Mouse (Mus musculus) layer of hippocampus, postnatal 10 days (tissue): ENCODE data around the gene Olfr71. TPM values are rescaled to one million over a fixed set of nuclear protein-coding genes. Genes with fewer than 3 reads are reported as not detected.

Experiments
- DNase-seq, 2 experiments: peaks; one replicate each; pipeline ENCODE4 v3.0.0; 2021; ENCODE audit warnings: low spot score in 2 of 2
- total RNA-seq, 2 experiments: library from RNA; stranded (reverse); gene quantifications; 2 replicates each; pipeline ENCODE4 v1.2.3; 2021

Gene Olfr71
- total RNA-seq, 2 experiments from 2014 or later = not detected

DNA sequence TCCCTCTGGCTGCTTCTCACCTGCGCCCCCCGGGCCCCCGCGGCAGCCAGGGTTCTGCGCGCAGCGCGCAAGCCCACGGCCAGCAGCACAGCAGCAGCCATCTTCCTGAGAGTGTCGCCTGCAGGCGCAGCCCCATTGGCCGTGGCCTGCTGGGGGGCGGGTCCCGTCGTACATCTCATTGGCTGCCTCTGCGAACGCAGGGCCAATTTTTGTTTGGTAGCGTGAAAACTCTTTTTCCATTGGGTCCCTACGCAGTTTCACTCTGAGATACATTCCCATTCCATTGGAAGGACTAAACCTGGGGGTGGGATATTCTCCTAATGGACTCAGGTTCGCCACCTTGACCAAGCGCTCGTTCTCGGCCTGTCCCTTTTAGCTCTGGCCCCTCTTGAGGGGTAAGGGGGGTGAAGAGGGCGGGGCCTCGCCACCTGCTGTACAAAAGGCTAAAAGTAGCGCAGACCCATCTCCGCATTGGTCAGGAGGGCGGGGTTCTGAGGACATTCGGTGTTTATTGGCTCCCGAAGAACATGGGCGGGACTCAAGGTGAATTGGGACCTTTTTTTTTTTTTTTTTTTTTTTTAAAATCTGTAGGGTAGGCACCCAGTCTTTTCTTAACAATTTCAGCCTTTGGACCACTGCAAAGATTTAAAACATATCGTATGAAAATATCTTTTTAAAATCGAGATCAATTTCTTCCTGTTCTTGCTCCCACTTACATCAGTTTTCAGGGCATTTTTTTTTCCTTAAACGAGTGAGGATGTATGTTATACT, 53.5 kb downstream of the Olfr71 start, which contains the start of gene Hint2:
Hint2 (minus strand) TSS at position 128 of the 771 bp plus-strand sequence.
- peak; percentile 91 to 94 for DNase-seq

DNA sequence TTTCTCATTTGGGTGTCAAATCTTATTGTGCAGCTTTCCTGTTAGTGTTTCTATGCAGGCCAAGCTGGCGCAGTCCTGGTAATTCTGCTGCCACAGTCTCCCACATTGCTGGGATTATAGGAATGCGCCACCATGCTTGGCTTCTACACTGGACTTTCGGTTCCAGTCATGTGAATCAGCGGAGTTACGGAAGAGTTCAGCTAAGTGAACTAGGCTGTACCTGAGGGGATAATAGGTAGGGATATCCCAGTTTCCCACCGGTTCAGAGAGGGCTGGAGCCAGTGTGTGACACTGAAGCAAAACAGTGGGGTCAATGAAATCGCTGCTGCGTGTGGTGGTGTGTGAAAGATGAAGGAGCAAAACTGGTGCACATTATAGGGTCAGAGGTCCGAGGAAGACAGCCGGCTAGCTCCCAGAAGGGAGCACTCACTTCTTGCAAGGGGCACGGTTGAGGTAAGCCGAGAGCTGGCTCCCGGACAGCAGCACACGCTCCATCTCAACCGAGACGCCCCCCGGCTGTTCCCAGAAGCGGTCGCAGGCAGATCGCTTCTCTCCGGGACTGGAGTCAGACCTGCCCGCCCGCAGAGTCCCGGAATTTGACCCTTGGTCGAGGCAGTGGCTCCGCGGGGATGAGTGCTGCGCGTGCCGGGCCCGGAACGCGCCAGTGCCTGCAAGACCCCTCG, 54.3 kb downstream of the Olfr71 start:
- DNase-seq = no peak

Other genes starting within 250 kb of the Olfr71 start
- gene Sit1, start 226.5 kb downstream of the Olfr71 start, total RNA-seq = not detected
- gene Ccdc107, start 217.4 kb downstream of the Olfr71 start, total RNA-seq = 10 to 100 TPM; 30.2 to 35.7 TPM
- 1 to 10 TPM; 1.2 to 1.8 TPM for gene Arhgef39, start 210.6 kb downstream of the Olfr71 start, total RNA-seq
- 1 to 10 TPM in 1 of 2 experiments, under 1 TPM in 1; 0.54 to 1.7 TPM for gene Car9, start 203.3 kb downstream of the Olfr71 start, total RNA-seq
- 1 to 10 TPM; 5.0 to 7.4 TPM for gene Tpm2, start 186.5 kb downstream of the Olfr71 start, total RNA-seq
- 10 to 100 TPM; 65.9 to 75.4 TPM for gene Creb3, start 147.9 kb downstream of the Olfr71 start, total RNA-seq
- gene Tln1, start 147.6 kb downstream of the Olfr71 start, total RNA-seq = 10 to 100 TPM; 54.4 to 69.7 TPM
- gene Rgp1, start 131.5 kb downstream of the Olfr71 start, total RNA-seq = 10 to 100 TPM; 46.2 to 53.6 TPM
- 10 to 100 TPM; 56.8 to 57.7 TPM for gene Gba2, start 131.4 kb downstream of the Olfr71 start, total RNA-seq
- not detected for gene Msmp, start 125.8 kb downstream of the Olfr71 start, total RNA-seq
- gene Npr2, start 78.3 kb downstream of the Olfr71 start, total RNA-seq = 10 to 100 TPM; 47.8 to 49.0 TPM
- 1 to 10 TPM; 2.1 to 2.3 TPM for gene Spag8, start 56.7 kb downstream of the Olfr71 start, total RNA-seq
- 10 to 100 TPM; 30.9 to 34.0 TPM for gene Hint2, start 53.8 kb downstream of the Olfr71 start, total RNA-seq
- gene Tmem8b, start 41.3 kb downstream of the Olfr71 start, total RNA-seq = 10 to 100 TPM; 49.4 to 50.5 TPM
- gene Fam221b, start 41.1 kb downstream of the Olfr71 start, total RNA-seq = 1 to 10 TPM in 1 of 2 experiments, under 1 TPM in 1; 0.53 to 1.0 TPM
- gene Olfr70, start 9.4 kb downstream of the Olfr71 start, total RNA-seq = not detected
- gene Hrct1, start 16.9 kb upstream of the Olfr71 start, total RNA-seq = under 1 TPM; 0.45 to 0.48 TPM
- gene Spaar, start 19.8 kb upstream of the Olfr71 start, total RNA-seq = under 1 TPM; 0.39 to 0.40 TPM
- not detected for gene Olfr159, start 60.8 kb upstream of the Olfr71 start, total RNA-seq
- not detected for gene Olfr156, start 113.6 kb upstream of the Olfr71 start, total RNA-seq
- gene Olfr157, start 129.9 kb upstream of the Olfr71 start, total RNA-seq = not detected
- gene Olfr155, start 141.3 kb upstream of the Olfr71 start, total RNA-seq = not detected
- 1 to 10 TPM; 5.0 to 7.2 TPM for gene Reck, start 165.3 kb upstream of the Olfr71 start, total RNA-seq
- 1 to 10 TPM; 1.9 to 2.4 TPM for gene Glipr2, start 247.1 kb upstream of the Olfr71 start, total RNA-seq